Mouse (Mus musculus): ENCODE data around the gene Iqgap3.

GRCm38 (mm10) chr3:88132492-88132891 lies 50.7 kb downstream of the Iqgap3 start:
- TF ChIP-seq CTCF (conservative IDR thresholded peaks at IDR 0.05; ENCODE audit: insufficient read depth, insufficient read length, low read depth, low read length) (no peak), POLR2A (IDR thresholded peaks at IDR 0.05; ENCODE audit: low read depth, low read length) (no peak)
